Mouse (Mus musculus): ENCODE results near the gene Gamt. TPM values are rescaled to one million over a fixed set of nuclear protein-coding genes. Genes with fewer than 3 reads are reported as not detected.

Gene Gamt
- polyA plus RNA-seq, 1 experiment from 2014 or later, result 58.4 TPM

GRCm38 (mm10) chr10:80297526-80298133 is 36.8 kb upstream of the Gamt start:
- H3K9ac ChIP-seq, result no peak overlapping the region

DNA sequence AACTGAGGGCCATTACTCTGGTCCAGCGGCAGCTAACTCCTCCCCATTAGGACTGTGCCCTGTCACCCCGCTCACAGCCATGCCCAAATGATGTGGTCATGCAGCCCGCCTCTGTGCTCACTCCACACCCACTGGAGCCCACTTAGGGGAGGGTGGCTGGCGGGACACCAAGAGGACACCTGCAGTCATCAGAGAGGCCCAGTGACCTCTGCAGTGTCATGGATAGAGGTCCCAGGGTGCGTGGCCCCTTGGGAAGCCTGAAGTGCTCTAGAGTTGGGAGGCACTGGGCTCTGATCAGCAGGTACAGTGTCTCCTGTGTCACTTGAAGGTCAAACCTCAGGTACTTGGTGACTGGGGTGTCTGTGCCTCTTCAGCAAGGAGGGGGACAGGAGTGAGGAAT is 36.0 kb upstream of the Gamt start:
- peak overlapping the region; percentile 28; the same call in 1 of the 2 replicates for H3K27ac ChIP-seq
- H3K4me2 ChIP-seq (replicated peaks), result peak overlapping the region; percentile 71
- peaks cover 49% of the 10 kb centered on the region for H3K4me1 ChIP-seq
- H3K36me3 ChIP-seq, result peaks cover 21% of the 10 kb centered on the region
- H3K9ac ChIP-seq, result peak overlapping the region; percentile 62
- H3K27me3 ChIP-seq, result peaks cover 53% of the 10 kb centered on the region
- H3K9me3 ChIP-seq, result no peaks in the 10 kb centered on the region
- WGBS, result 88% methylated on average over 5 of the region's 5 CpGs
- peak overlapping the region; percentile 45; the same call in 1 of the 2 replicates for H3K4me3 ChIP-seq
- no peak for ATAC-seq (ENCODE audit: low FRiP score, low read depth)

More at GRCm38 (mm10) chr10:80297526-80298133, 36.8 kb upstream of the Gamt start:
- 67% methylated on average over 8 of the region's 8 CpGs for WGBS
- peaks cover 53% of the 10 kb centered on the region for H3K4me1 ChIP-seq
- H3K4me2 ChIP-seq (replicated peaks), result no peak overlapping the region
- H3K4me3 ChIP-seq, result no peak overlapping the region
- H3K9me3 ChIP-seq, result no peaks in the 10 kb centered on the region
- peaks cover 61% of the 10 kb centered on the region for H3K27me3 ChIP-seq
- peaks cover 21% of the 10 kb centered on the region for H3K36me3 ChIP-seq
- ATAC-seq (ENCODE audit: low FRiP score, low read depth), result no peak
- no peak overlapping the region for H3K27ac ChIP-seq

DNA sequence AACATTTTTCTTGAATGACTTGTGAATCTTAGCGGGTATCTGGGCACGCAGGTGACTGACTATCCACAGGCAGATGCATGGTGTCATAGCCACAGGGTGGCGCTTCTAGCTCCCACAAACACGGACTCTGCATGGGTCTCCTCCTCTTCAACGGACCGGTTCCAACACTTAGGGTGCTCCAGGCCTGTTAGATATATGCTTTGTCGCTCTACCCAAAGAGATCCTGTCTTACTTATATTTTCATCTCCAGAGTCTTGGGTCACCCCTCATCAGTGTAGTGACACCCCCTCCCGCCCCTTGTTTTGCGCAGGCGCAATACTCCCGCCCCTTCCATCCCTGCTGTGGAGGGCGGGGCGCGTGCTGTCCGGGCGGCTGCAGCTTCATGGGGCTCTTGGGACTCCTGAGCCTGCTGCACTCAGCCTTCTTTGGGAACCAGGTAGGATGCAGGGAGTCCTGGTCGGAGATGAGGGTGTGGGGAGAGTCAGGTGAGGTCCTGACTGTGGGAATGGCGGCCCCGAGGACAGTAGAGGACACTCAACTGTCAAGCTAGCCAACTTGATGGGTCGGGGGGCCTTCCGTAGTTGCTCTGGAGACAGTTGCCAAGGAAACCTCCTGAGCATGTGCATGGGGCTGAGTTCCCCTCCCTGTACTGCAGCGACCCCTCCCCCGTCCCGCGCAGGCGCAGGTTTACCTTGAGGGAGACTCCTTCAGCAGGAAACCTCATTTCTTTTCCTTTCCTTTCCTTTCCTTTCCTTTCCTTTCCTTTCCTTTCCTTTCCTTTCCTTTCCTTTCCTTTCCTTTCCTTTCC is 35.0 kb upstream of the Gamt start, which contains the start of gene Apc2:
Gene Apc2, plus strand, starts transcription at position 360 of the 808 bp plus-strand sequence.
- peak within 1 kb of the TSS; percentile 71 for H3K4me2 ChIP-seq (replicated peaks)
- peak within 1 kb of the TSS; percentile 62 for H3K9ac ChIP-seq
- H3K4me3 ChIP-seq, result peak within 1 kb of the TSS; percentile 45
- no peaks in the 10 kb centered on the region for H3K9me3 ChIP-seq
- ATAC-seq (ENCODE audit: low FRiP score, low read depth), result peak; percentile 65
- H3K27me3 ChIP-seq, result peaks cover 43% of the 10 kb centered on the region
- peak within 1 kb of the TSS; percentile 63 for H3K27ac ChIP-seq
- peaks cover 21% of the 10 kb centered on the region for H3K36me3 ChIP-seq
- WGBS, result under 1% methylated on average over 26 of the region's 26 CpGs
- H3K4me1 ChIP-seq, result peaks cover 50% of the 10 kb centered on the region

DNA sequence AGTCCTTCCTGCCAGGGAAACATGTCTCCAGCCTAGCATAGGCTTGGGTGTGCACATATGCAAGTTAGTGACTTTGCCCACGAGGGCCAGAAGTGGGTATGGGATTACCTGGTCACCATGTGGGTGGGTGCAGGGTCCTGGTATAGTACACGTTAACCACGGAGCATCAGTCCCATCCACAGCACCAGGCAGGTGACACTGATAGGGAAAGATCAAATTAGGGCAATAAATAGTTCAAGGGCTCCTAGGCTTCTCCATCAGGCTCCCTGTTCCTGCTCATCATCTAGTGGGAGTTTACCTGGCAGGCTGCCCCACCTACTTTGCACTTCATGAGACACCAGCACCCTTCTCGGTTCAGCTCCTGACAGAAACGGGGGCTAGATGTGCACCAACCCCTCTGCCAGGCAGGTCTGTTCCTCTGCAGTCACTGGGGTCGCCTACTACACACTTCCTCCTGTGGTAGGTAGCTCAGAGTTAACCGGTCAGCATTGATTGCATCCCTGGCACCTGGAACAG is 34.0 kb upstream of the Gamt start:
- Histone ChIP-seq H3K36me3 (peaks cover 21% of the 10 kb centered on the region), H3K4me3 (no peak overlapping the region; the same call in 1 of the 2 replicates), H3K9me3 (no peaks in the 10 kb centered on the region), H3K4me1 (peaks cover 50% of the 10 kb centered on the region), H3K27me3 (peaks cover 33% of the 10 kb centered on the region), H3K4me2 (replicated peaks) (no peak overlapping the region), H3K27ac (peak overlapping the region; percentile 63; the same call in 1 of the 2 replicates), H3K9ac (0 out of 2 replicates have a peak overlapping the region, but pooled peaks have one; percentile 62)
- 40% methylated on average over 7 of the region's 7 CpGs for WGBS
- no peak for ATAC-seq (ENCODE audit: low FRiP score, low read depth)

DNA sequence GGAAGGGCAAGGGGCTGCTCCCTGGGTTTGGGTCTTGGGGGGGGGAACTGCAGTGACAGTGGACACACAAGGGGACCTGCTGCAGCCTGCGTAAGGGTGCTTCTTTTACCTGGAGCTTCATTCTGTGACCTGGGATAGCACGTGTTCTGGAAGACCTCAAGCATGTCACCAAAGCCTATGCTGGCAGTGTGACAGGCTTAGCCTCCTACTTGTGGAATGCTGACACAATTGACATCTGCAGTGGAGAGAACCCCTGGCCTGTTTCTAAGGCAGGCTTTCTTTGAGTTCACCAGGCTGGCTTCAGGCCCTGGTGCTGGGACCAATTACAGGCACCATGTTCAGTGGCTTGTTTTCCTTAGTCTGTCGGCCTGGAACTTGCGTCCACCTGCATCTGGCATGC is 33.5 kb upstream of the Gamt start:
- H3K36me3 ChIP-seq, result peaks cover 23% of the 10 kb centered on the region
- H3K27ac ChIP-seq, result no peak overlapping the region
- peak overlapping the region; percentile 99; the same call in 1 of the 2 replicates for H3K4me3 ChIP-seq
- no peaks in the 10 kb centered on the region for H3K9me3 ChIP-seq
- H3K4me2 ChIP-seq (replicated peaks), result peak overlapping the region; percentile 99; the same call in 1 of the 2 replicates
- H3K4me1 ChIP-seq, result peaks cover 46% of the 10 kb centered on the region
- no peak for ATAC-seq (ENCODE audit: low FRiP score, low read depth)
- H3K27me3 ChIP-seq, result peaks cover 28% of the 10 kb centered on the region
- H3K9ac ChIP-seq, result 0 out of 2 replicates have a peak overlapping the region, but pooled peaks have one; percentile 4
- 61% methylated on average over 4 of the region's 4 CpGs for WGBS

DNA sequence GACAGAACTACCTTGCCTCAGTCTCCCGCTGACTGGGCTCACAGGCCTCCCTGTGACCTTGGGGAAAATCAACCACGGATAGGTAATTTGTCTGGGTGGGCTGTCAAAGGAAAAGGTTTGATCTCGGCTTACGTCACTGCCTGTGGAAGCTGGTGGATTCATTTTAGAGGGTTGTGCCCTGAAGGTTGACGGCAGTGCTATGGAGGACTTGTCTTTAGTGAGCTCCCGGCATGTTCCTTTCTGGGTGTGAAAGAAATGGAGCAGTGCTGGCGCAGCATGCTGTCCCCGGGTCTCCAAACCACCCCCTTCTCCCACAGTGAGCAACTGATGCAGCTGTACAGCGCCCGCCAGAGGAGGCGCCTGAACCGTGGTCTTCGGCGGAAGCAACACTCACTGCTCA is 32.5 kb upstream of the Gamt start:
- Histone ChIP-seq H3K4me3 (peak overlapping the region; percentile 99), H3K9me3 (no peaks in the 10 kb centered on the region), H3K4me2 (replicated peaks) (peak overlapping the region; percentile 99), H3K9ac (peak overlapping the region; percentile 100), H3K27me3 (peaks cover 18% of the 10 kb centered on the region), H3K27ac (peak overlapping the region; percentile 95; the same call in 1 of the 2 replicates), H3K36me3 (peaks cover 32% of the 10 kb centered on the region), H3K4me1 (peaks cover 39% of the 10 kb centered on the region)
- no peak for ATAC-seq (ENCODE audit: low FRiP score, low read depth)
- WGBS, result 33% methylated on average over 14 of the region's 14 CpGs

DNA sequence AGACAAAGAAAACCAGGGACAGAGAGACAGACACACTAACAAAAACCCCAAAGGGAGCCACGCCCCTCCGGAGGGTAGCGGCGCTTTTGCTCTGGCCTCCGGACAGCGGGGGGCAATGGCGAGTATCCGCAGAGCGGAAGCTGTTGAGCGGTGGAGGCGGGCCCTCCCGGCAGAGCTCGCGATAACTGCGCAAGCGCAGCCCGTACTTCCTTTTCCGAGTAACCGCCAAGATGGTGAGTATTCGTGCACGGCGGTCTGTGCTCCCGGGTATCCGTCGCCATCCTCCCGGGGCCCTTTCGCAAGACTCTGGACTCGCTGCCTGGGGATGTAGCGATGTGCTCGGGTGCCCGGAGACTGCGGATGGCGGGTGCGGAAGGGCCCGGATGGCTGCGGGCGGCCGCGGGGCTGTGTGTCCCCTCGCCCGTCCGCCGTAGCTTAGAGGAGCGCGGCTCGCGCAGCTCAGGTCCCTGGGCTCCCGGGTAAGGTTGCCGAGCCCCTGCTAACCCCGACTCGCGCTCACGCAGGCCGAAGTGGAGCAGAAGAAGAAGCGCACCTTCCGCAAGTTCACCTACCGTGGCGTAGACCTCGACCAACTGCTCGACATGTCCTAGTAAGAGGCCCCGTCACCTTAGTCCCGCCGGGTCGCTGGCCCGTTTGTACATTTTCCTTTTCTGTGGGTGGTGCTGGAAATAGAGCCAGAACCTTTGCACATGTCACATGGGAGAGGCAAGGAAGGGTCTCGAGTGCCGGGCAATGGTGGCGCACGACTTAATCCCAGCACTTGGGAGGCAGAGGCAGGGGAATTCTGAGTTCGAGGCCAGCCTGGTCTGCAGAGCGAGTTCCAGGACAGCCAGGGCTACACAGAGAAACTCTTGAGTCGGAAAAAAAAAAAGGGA is 31.7 kb upstream of the Gamt start, which contains the start of gene Rps15:
Gene Rps15, plus strand, starts transcription at position 203 of the 896 bp plus-strand sequence.
- peak; percentile 84 for ATAC-seq (ENCODE audit: low FRiP score, low read depth)
- under 1% methylated on average over 72 of the region's 72 CpGs for WGBS

GRCm38 (mm10) chr10:80288657-80289056 is 27.8 kb upstream of the Gamt start:
- Histone ChIP-seq H3K4me3 (no peak overlapping the region), H3K27me3 (no peaks in the 10 kb centered on the region), H3K27ac (no peak overlapping the region), H3K4me1 (peaks cover 10% of the 10 kb centered on the region), H3K36me3 (peaks cover 62% of the 10 kb centered on the region), H3K4me2 (replicated peaks) (no peak overlapping the region), H3K9ac (no peak overlapping the region), H3K9me3 (no peaks in the 10 kb centered on the region)
- 70% methylated on average over 8 of the region's 8 CpGs for WGBS
- ATAC-seq (ENCODE audit: low FRiP score, low read depth), result no peak

More for the DNA sequence above, 31.7 kb upstream of the Gamt start, which contains the start of gene Rps15:
- peaks cover 39% of the 10 kb centered on the region for H3K4me1 ChIP-seq
- peak within 1 kb of the TSS; percentile 99 for H3K4me2 ChIP-seq (replicated peaks)
- peak within 1 kb of the TSS; percentile 95 for H3K27ac ChIP-seq
- no peaks in the 10 kb centered on the region for H3K9me3 ChIP-seq
- H3K9ac ChIP-seq, result peak within 1 kb of the TSS; percentile 100
- H3K27me3 ChIP-seq, result peaks cover 10% of the 10 kb centered on the region
- H3K4me3 ChIP-seq, result peak within 1 kb of the TSS; percentile 99
- H3K36me3 ChIP-seq, result peaks cover 39% of the 10 kb centered on the region

- 91% methylated on average over 12 of the region's 12 CpGs for WGBS
- H3K36me3 ChIP-seq, result peaks cover 62% of the 10 kb centered on the region
- no peak overlapping the region; the same call in 1 of the 2 replicates for H3K27ac ChIP-seq
- no peak overlapping the region for H3K4me2 ChIP-seq (replicated peaks)
- ATAC-seq (ENCODE audit: low FRiP score, low read depth), result no peak
- H3K4me3 ChIP-seq, result no peak overlapping the region
- no peaks in the 10 kb centered on the region for H3K27me3 ChIP-seq
- no peak overlapping the region for H3K9ac ChIP-seq
- H3K4me1 ChIP-seq, result peaks cover 4% of the 10 kb centered on the region
- no peaks in the 10 kb centered on the region for H3K9me3 ChIP-seq
Observed at GRCm38 (mm10) chr10:80288097-80288496, 27.3 kb upstream of the Gamt start.

DNA sequence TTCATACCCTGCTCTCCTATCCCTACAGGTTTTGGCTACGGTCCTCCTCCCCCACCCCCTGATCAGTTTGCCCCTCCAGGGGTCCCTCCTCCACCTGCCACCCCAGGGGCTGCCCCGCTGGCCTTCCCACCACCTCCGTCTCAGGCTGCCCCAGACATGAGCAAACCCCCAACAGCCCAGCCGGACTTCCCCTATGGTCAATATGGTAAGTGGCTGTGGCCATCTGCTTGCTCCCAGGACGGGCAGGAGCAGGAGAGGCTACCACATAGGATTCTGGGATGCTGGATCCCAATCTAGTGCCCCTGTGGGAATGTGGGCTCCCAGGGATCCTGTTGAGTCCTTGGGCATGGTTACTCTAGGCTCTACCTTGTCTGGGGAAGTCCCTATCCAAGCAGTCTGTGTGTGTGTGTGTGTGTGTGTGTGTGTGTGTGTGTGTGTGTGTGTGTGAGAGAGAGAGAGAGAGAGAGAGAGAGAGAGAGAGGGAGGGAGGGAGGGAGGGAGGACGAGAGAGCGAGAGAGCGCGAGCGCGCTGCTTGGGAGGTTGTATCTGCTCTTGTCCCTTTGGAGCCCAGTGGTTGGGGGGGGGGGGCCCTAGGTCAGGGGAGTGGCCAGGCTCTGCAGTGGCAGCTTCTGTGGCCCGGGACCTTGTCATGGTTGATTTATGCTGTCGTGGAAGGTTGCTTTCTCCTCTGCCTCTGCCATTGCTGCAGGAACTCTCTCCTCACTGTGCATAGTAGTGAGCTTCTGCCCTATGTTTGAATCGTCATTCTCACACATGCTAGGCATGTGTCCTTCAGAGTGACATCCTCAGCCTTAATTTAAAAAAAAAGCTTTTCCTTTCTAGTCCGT is 24.6 kb upstream of the Gamt start:
- no peak overlapping the region for H3K9ac ChIP-seq
- 78% methylated on average over 15 of the region's 15 CpGs for WGBS
- no peak overlapping the region for H3K4me3 ChIP-seq
- no peak overlapping the region for H3K27ac ChIP-seq
- no peaks in the 10 kb centered on the region for H3K9me3 ChIP-seq
- H3K4me1 ChIP-seq, result no peaks in the 10 kb centered on the region
- ATAC-seq (ENCODE audit: low FRiP score, low read depth), result no peak
- H3K4me2 ChIP-seq (replicated peaks), result no peak overlapping the region
- no peaks in the 10 kb centered on the region for H3K27me3 ChIP-seq
- H3K36me3 ChIP-seq, result peaks cover 88% of the 10 kb centered on the region
